Mouse (Mus musculus): ENCODE data around the gene H3f3b.

DNA sequence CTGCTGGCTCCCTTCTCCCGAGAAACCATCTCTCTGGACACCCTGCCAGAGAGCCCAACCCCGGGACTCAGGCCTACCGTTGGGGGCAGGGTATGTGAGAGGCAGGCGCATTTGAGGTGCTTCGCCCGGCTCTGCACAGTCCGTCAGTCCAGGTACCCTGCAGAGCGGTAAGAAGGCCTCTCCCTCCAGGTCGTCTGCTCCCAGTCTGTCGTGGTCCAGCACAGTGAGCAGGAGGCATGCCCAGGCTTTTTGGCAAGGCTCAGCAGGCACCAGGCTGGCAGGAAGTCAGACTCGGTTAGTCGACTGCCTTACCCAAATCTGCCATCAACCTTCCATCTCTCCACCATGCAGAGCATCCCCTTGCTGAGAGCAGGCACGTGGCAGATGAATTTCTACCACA, 35.8 kb upstream of the H3f3b start:
- TF ChIP-seq GATA1 (IDR thresholded peaks at IDR 0.05; ENCODE audit: borderline replicate concordance, low read length) (no peak), FLI1 (IDR thresholded peaks at IDR 0.05; ENCODE audit: low read length) (no peak)
